Mouse (Mus musculus): Measurements from ENCODE around the gene Tnfrsf8. TPM values are rescaled to one million over a fixed set of nuclear protein-coding genes. Genes with fewer than 3 reads are reported as not detected.
A peak's percentile ranks its signal among the peaks of the same experiment; 100 is the strongest.

Gene Tnfrsf8
- polyA plus RNA-seq, 1 experiment, result not detected

- Histone ChIP-seq H3K27ac (ENCODE audit: control insufficient read depth, insufficient read depth, low read depth, low read length, poor library complexity) (no peak overlapping the region), H3K4me1 (ENCODE audit: control insufficient read depth, insufficient read depth, low read length) (no peaks in the 10 kb centered on the region), H3K4me3 (replicated peaks; ENCODE audit: control insufficient read depth, low read depth, low read length) (no peak overlapping the region)
- WGBS, result 81% methylated on average over 4 of the region's 4 CpGs
- no peak for TF ChIP-seq CTCF (IDR thresholded peaks at IDR 0.05; ENCODE audit: control insufficient read depth, insufficient read depth, low read length)
- no peak for TF ChIP-seq POLR2A (IDR thresholded peaks at IDR 0.05; ENCODE audit: borderline replicate concordance, control insufficient read depth, low read depth, low read length)
Observed at GRCm38 (mm10) chr4:145284675-145285074, 30.3 kb downstream of the Tnfrsf8 start.

GRCm38 (mm10) chr4:145283441-145283840 is 31.5 kb downstream of the Tnfrsf8 start:
- Histone ChIP-seq H3K4me3 (replicated peaks; ENCODE audit: control insufficient read depth, low read depth, low read length) (no peak overlapping the region), H3K4me1 (ENCODE audit: control insufficient read depth, insufficient read depth, low read length) (no peaks in the 10 kb centered on the region), H3K27ac (ENCODE audit: control insufficient read depth, insufficient read depth, low read depth, low read length, poor library complexity) (no peak overlapping the region)
- 72% methylated on average over 6 of the region's 6 CpGs for WGBS
- TF ChIP-seq POLR2A (IDR thresholded peaks at IDR 0.05; ENCODE audit: borderline replicate concordance, control insufficient read depth, low read depth, low read length), result no peak
- TF ChIP-seq CTCF (IDR thresholded peaks at IDR 0.05; ENCODE audit: control insufficient read depth, insufficient read depth, low read length), result no peak

- TF ChIP-seq CTCF (IDR thresholded peaks at IDR 0.05; ENCODE audit: control insufficient read depth, insufficient read depth, low read length), result no peak
- no peak for TF ChIP-seq POLR2A (IDR thresholded peaks at IDR 0.05; ENCODE audit: borderline replicate concordance, control insufficient read depth, low read depth, low read length)
Observed at GRCm38 (mm10) chr4:145280966-145281365, 34.0 kb downstream of the Tnfrsf8 start.

DNA sequence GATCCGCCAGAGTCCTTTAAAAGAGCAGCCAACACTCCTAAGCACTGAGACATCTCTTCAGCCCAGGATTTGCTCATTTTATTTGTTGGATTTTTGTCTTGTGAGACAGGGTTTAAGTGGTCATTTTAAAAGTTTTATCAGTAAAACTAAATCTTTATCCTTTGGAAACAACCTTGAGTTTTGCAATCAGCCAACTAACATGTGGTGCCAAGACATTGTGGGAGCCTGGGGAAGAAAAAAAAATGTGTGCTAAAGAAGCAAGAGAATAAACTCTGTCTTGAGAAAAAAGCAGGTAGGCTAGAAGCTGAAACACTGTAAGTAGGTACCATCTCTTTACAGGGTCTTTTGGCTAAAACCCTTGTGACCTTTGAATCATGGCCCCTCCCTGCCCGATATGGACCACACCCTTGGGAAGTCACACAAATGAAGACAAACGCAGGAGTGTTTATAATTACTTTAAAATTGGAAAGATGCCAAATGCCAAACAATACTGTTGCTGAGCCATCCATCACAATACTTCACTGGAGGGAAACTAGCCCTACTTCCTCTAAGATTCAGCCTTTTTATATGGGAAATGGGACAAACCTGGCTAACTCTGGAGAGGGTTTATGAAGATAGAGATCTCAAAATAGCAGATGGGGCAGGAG is 36.1 kb downstream of the Tnfrsf8 start:
- Histone ChIP-seq H3K27ac (ENCODE audit: control insufficient read depth, insufficient read depth, low read depth, low read length, poor library complexity) (no peak overlapping the region), H3K4me1 (ENCODE audit: control insufficient read depth, insufficient read depth, low read length) (peaks cover 3% of the 10 kb centered on the region), H3K4me3 (replicated peaks; ENCODE audit: control insufficient read depth, low read depth, low read length) (no peak overlapping the region)
- WGBS, result 62% methylated on average over 3 of the region's 3 CpGs
- TF ChIP-seq POLR2A (IDR thresholded peaks at IDR 0.05; ENCODE audit: borderline replicate concordance, control insufficient read depth, low read depth, low read length) (no peak), CTCF (IDR thresholded peaks at IDR 0.05; ENCODE audit: control insufficient read depth, insufficient read depth, low read length) (no peak)

More at GRCm38 (mm10) chr4:145280966-145281365, 34.0 kb downstream of the Tnfrsf8 start:
- Histone ChIP-seq H3K27ac (ENCODE audit: control insufficient read depth, insufficient read depth, low read depth, low read length, poor library complexity) (no peak overlapping the region), H3K4me3 (replicated peaks; ENCODE audit: control insufficient read depth, low read depth, low read length) (no peak overlapping the region), H3K4me1 (ENCODE audit: control insufficient read depth, insufficient read depth, low read length) (peaks cover 3% of the 10 kb centered on the region)
- 78% methylated on average over 6 of the region's 6 CpGs for WGBS

DNA sequence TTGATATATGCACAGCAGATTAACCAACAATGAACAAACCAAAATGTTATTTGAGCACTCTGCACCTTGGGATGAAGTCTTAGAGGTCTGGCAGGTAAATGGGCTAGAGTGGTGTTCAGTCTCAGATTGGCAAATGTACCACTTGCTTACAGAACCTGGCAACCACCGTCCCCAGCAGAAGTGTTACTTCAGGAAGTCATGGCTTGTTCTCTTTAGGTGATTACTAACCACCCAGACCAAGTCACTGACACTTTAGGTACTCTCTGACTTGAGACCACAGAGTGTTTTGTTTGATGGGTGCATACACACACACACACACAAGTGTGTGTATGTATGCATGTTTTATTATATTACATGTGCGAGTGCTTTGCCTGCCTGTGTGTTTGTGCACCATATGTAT is 36.7 kb downstream of the Tnfrsf8 start:
- H3K4me1 ChIP-seq (ENCODE audit: control insufficient read depth, insufficient read depth, low read length), result peaks cover 3% of the 10 kb centered on the region
- 41% methylated on average over 2 of the region's 2 CpGs for WGBS
- H3K27ac ChIP-seq (ENCODE audit: control insufficient read depth, insufficient read depth, low read depth, low read length, poor library complexity), result peak overlapping the region; percentile 32; the same call in 1 of the 2 replicates
- TF ChIP-seq POLR2A (IDR thresholded peaks at IDR 0.05; ENCODE audit: borderline replicate concordance, control insufficient read depth, low read depth, low read length) (no peak), CTCF (IDR thresholded peaks at IDR 0.05; ENCODE audit: control insufficient read depth, insufficient read depth, low read length) (no peak)
- no peak overlapping the region for H3K4me3 ChIP-seq (replicated peaks; ENCODE audit: control insufficient read depth, low read depth, low read length)

- H3K27ac ChIP-seq (ENCODE audit: control insufficient read depth, insufficient read depth, low read depth, low read length, poor library complexity), result peak overlapping the region; percentile 44
- WGBS, result 15% methylated on average over 6 of the region's 6 CpGs
- H3K4me1 ChIP-seq (ENCODE audit: control insufficient read depth, insufficient read depth, low read length), result peaks cover 3% of the 10 kb centered on the region
- no peak for TF ChIP-seq POLR2A (IDR thresholded peaks at IDR 0.05; ENCODE audit: borderline replicate concordance, control insufficient read depth, low read depth, low read length)
- TF ChIP-seq CTCF (IDR thresholded peaks at IDR 0.05; ENCODE audit: control insufficient read depth, insufficient read depth, low read length), result no peak
- no peak overlapping the region for H3K4me3 ChIP-seq (replicated peaks; ENCODE audit: control insufficient read depth, low read depth, low read length)
Observed at GRCm38 (mm10) chr4:145276368-145277249, 38.4 kb downstream of the Tnfrsf8 start.

GRCm38 (mm10) chr4:145274887-145275286 is 40.1 kb downstream of the Tnfrsf8 start:
- TF ChIP-seq POLR2A (IDR thresholded peaks at IDR 0.05; ENCODE audit: borderline replicate concordance, control insufficient read depth, low read depth, low read length) (no peak), CTCF (IDR thresholded peaks at IDR 0.05; ENCODE audit: control insufficient read depth, insufficient read depth, low read length) (no peak)
- Histone ChIP-seq H3K27ac (ENCODE audit: control insufficient read depth, insufficient read depth, low read depth, low read length, poor library complexity) (no peak overlapping the region), H3K4me1 (ENCODE audit: control insufficient read depth, insufficient read depth, low read length) (peaks cover 3% of the 10 kb centered on the region), H3K4me3 (replicated peaks; ENCODE audit: control insufficient read depth, low read depth, low read length) (no peak overlapping the region)
- 75% methylated on average over 5 of the region's 5 CpGs for WGBS

DNA sequence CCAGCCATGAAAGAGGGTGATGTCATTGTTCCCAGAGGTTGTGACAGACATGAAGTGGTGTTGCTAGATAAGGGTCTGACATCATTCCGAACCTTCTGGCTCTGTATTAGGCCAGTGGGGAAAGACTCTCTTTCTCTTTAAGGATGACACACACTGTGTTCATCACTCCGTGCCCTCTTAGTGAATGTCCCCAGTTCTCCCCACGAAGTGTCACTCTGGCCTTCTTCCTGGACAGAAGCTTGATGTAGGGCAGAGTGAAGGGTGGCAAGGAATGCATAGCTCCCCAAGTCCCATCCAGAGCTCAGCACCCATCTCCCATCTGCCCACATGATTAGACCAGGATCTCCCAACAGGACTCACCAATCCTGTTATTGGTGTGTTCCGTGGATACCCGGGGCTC is 41.0 kb downstream of the Tnfrsf8 start:
- 80% methylated on average over 5 of the region's 5 CpGs for WGBS
- Histone ChIP-seq H3K4me1 (ENCODE audit: control insufficient read depth, insufficient read depth, low read length) (peaks cover 3% of the 10 kb centered on the region), H3K27ac (ENCODE audit: control insufficient read depth, insufficient read depth, low read depth, low read length, poor library complexity) (no peak overlapping the region), H3K4me3 (replicated peaks; ENCODE audit: control insufficient read depth, low read depth, low read length) (no peak overlapping the region)
- no peak for TF ChIP-seq CTCF (IDR thresholded peaks at IDR 0.05; ENCODE audit: control insufficient read depth, insufficient read depth, low read length)
